Mouse (Mus musculus) hindbrain, embryonic 12.5 days (tissue): ENCODE results near the gene Ccdc85a. TPM values are rescaled to one million over a fixed set of nuclear protein-coding genes. Genes with fewer than 3 reads are reported as not detected.

Experiments
- ATAC-seq: fragments of 200-750 bp; cut with Nextera tagmentation; 2 replicates; pipeline ENCODE4 v1.8.0; 2017; ENCODE audit warnings: moderate TSS enrichment; ENCODE audit not compliant: low FRiP score
- H3K27ac ChIP-seq: fragments of 300-500 bp; sonication (generic); 2 replicates; pipeline ENCODE4 v1.5.1; 2016; ENCODE audit warnings: mild to moderate bottlenecking
- H3K27me3 ChIP-seq: fragments of 300-500 bp; sonication (generic); 2 replicates; pipeline ENCODE4 v1.6.1; 2016; ENCODE audit warnings: mild to moderate bottlenecking
- H3K36me3 ChIP-seq: fragments of 300-500 bp; sonication (generic); 2 replicates; pipeline ENCODE4 v1.6.1; 2016; ENCODE audit warnings: mild to moderate bottlenecking
- H3K4me1 ChIP-seq: fragments of 300-500 bp; sonication (generic); 2 replicates; pipeline ENCODE4 v1.6.1; 2016
- H3K4me2 ChIP-seq: fragments of 300-500 bp; sonication (generic); replicated peaks from 2 replicates; pipeline ENCODE4 v1.6.1; 2016; ENCODE audit warnings: mild to moderate bottlenecking
- H3K4me3 ChIP-seq: fragments of 300-500 bp; sonication (generic); 2 replicates; pipeline ENCODE4 v1.5.1; 2016; ENCODE audit warnings: mild to moderate bottlenecking
- H3K9ac ChIP-seq: fragments of 300-500 bp; sonication (generic); 2 replicates; pipeline ENCODE4 v1.6.1; 2016; ENCODE audit warnings: mild to moderate bottlenecking, moderate library complexity
- H3K9me3 ChIP-seq: fragments of 300-500 bp; sonication (generic); replicated peaks from 2 replicates; pipeline ENCODE4 v1.6.1; 2016; ENCODE audit warnings: mild to moderate bottlenecking
- WGBS: fragments of 180-500 bp; shearing (Covaris S2); methylation state at CpG from one replicate; pipeline ENCODE4 v1.1.7; 2016; 5-methylcytosine and 5-hydroxymethylcytosine counted together
- polyA plus RNA-seq: library from polyadenylated mRNA; unstranded; fragments of >200 nt; fragmentation: Nextera tagmentation; extraction: Ambion mirVana; gene quantifications from 2 replicates; pipeline ENCODE4 v1.2.1, GENCODE M21; 2016

The Ccdc85a gene
- polyA plus RNA-seq: 9.7 and 10.6 TPM in 2 replicates

GRCm38 (mm10) chr11:28583911-28584434 lies at the start of gene Ccdc85a:
Gene Ccdc85a (minus strand): TSS chr11:28584324.
- Histone ChIP-seq H3K36me3 (no peaks in the 10 kb centered on the region), H3K9me3 (no peaks in the 10 kb centered on the region), H3K4me1 (peaks cover 5% of the 10 kb centered on the region; the same call in 1 of the 2 replicates), H3K9ac (peak within 1 kb of the TSS; percentile 71), H3K27ac (peak within 1 kb of the TSS; percentile 70), H3K4me2 (peak within 1 kb of the TSS; percentile 97), H3K27me3 (peaks cover 17% of the 10 kb centered on the region), H3K4me3 (peak within 1 kb of the TSS; percentile 65)
- peak; percentile 98 for ATAC-seq
- under 1% methylated on average over 25 of the region's 25 CpGs for WGBS

- no peak for ATAC-seq
- H3K9ac ChIP-seq: no peak overlapping the region
- H3K4me2 ChIP-seq: no peak overlapping the region
- no peaks in the 10 kb centered on the region for H3K27me3 ChIP-seq
- no peaks in the 10 kb centered on the region for H3K9me3 ChIP-seq
- H3K4me1 ChIP-seq: no peaks in the 10 kb centered on the region
- WGBS: 13% methylated on average over 1 of the region's 1 CpGs
- H3K27ac ChIP-seq: no peak overlapping the region
- no peak overlapping the region for H3K4me3 ChIP-seq
- no peaks in the 10 kb centered on the region for H3K36me3 ChIP-seq
Measured at GRCm38 (mm10) chr11:28633571-28634125, 49.5 kb upstream of the Ccdc85a start.

- Histone ChIP-seq H3K27me3 (no peaks in the 10 kb centered on the region), H3K9ac (no peak overlapping the region), H3K9me3 (no peaks in the 10 kb centered on the region), H3K36me3 (no peaks in the 10 kb centered on the region), H3K4me1 (no peaks in the 10 kb centered on the region), H3K4me2 (no peak overlapping the region), H3K4me3 (no peak overlapping the region), H3K27ac (no peak overlapping the region)
- ATAC-seq: no peak
- 88% methylated on average over 1 of the region's 1 CpGs for WGBS
Measured at GRCm38 (mm10) chr11:28633093-28633492, 49.0 kb upstream of the Ccdc85a start.

GRCm38 (mm10) chr11:28630771-28631170 lies 46.6 kb upstream of the Ccdc85a start:
- H3K27me3 ChIP-seq: no peaks in the 10 kb centered on the region
- no peak for ATAC-seq
- H3K4me3 ChIP-seq: no peak overlapping the region
- H3K9me3 ChIP-seq: no peaks in the 10 kb centered on the region
- no peak overlapping the region for H3K27ac ChIP-seq
- H3K4me1 ChIP-seq: no peaks in the 10 kb centered on the region
- no peaks in the 10 kb centered on the region for H3K36me3 ChIP-seq
- WGBS: 85% methylated on average over 2 of the region's 2 CpGs
- no peak overlapping the region for H3K9ac ChIP-seq
- no peak overlapping the region for H3K4me2 ChIP-seq

GRCm38 (mm10) chr11:28610781-28611491 lies 26.8 kb upstream of the Ccdc85a start:
- no peak overlapping the region for H3K9ac ChIP-seq
- H3K4me3 ChIP-seq: no peak overlapping the region
- no peaks in the 10 kb centered on the region for H3K4me1 ChIP-seq
- ATAC-seq: no peak
- H3K27ac ChIP-seq: no peak overlapping the region
- no peak overlapping the region for H3K4me2 ChIP-seq
- H3K36me3 ChIP-seq: no peaks in the 10 kb centered on the region
- H3K9me3 ChIP-seq: no peaks in the 10 kb centered on the region
- H3K27me3 ChIP-seq: no peaks in the 10 kb centered on the region

- H3K9me3 ChIP-seq: no peaks in the 10 kb centered on the region
- peaks cover 17% of the 10 kb centered on the region for H3K27me3 ChIP-seq
- H3K9ac ChIP-seq: peak overlapping the region; percentile 71
- H3K4me2 ChIP-seq: peak overlapping the region; percentile 97
- peak overlapping the region; percentile 65 for H3K4me3 ChIP-seq
- H3K27ac ChIP-seq: peak overlapping the region; percentile 70
- peaks cover 5% of the 10 kb centered on the region; the same call in 1 of the 2 replicates for H3K4me1 ChIP-seq
- H3K36me3 ChIP-seq: no peaks in the 10 kb centered on the region
- under 1% methylated on average over 62 of the region's 63 CpGs for WGBS
- ATAC-seq: peak; percentile 60
Measured at GRCm38 (mm10) chr11:28583138-28583910, 800 bp downstream of the Ccdc85a start.

- Histone ChIP-seq H3K9me3 (no peaks in the 10 kb centered on the region), H3K4me2 (peak overlapping the region; percentile 97), H3K36me3 (no peaks in the 10 kb centered on the region), H3K27ac (no peak overlapping the region), H3K9ac (no peak overlapping the region), H3K27me3 (peaks cover 17% of the 10 kb centered on the region), H3K4me3 (peak overlapping the region; percentile 65), H3K4me1 (peaks cover 5% of the 10 kb centered on the region; the same call in 1 of the 2 replicates)
- no peak for ATAC-seq
- WGBS: 13% methylated on average over 5 of the region's 5 CpGs
Measured at GRCm38 (mm10) chr11:28582218-28582617, 1.9 kb downstream of the Ccdc85a start.

- Histone ChIP-seq H3K4me3 (no peak overlapping the region), H3K27me3 (no peaks in the 10 kb centered on the region), H3K4me1 (no peaks in the 10 kb centered on the region), H3K9ac (no peak overlapping the region), H3K9me3 (no peaks in the 10 kb centered on the region), H3K27ac (no peak overlapping the region), H3K4me2 (no peak overlapping the region), H3K36me3 (0 out of 2 replicates have a peak, but pooled peaks cover 4% of the 10 kb centered on the region)
- no peak for ATAC-seq
- 79% methylated on average over 1 of the region's 1 CpGs for WGBS
Measured at GRCm38 (mm10) chr11:28572423-28572822, 11.7 kb downstream of the Ccdc85a start.

- no peak for ATAC-seq
Measured at GRCm38 (mm10) chr11:28556420-28556819, 27.7 kb downstream of the Ccdc85a start.

GRCm38 (mm10) chr11:28543429-28543828 lies 40.7 kb downstream of the Ccdc85a start:
- ATAC-seq: no peak
- no peaks in the 10 kb centered on the region for H3K36me3 ChIP-seq
- 86% methylated on average over 2 of the region's 2 CpGs for WGBS

More at GRCm38 (mm10) chr11:28556420-28556819, 27.7 kb downstream of the Ccdc85a start:
- H3K4me3 ChIP-seq: no peak overlapping the region
- H3K9ac ChIP-seq: no peak overlapping the region
- H3K4me1 ChIP-seq: no peaks in the 10 kb centered on the region
- no peaks in the 10 kb centered on the region for H3K9me3 ChIP-seq
- H3K4me2 ChIP-seq: no peak overlapping the region
- no peak overlapping the region for H3K27ac ChIP-seq
- no peaks in the 10 kb centered on the region for H3K27me3 ChIP-seq
- H3K36me3 ChIP-seq: no peaks in the 10 kb centered on the region

GRCm38 (mm10) chr11:28541307-28541706 lies 42.8 kb downstream of the Ccdc85a start:
- Histone ChIP-seq H3K36me3 (no peaks in the 10 kb centered on the region), H3K27ac (no peak overlapping the region), H3K4me2 (no peak overlapping the region), H3K9ac (no peak overlapping the region), H3K4me1 (no peaks in the 10 kb centered on the region), H3K4me3 (no peak overlapping the region), H3K27me3 (no peaks in the 10 kb centered on the region), H3K9me3 (no peaks in the 10 kb centered on the region)
- 85% methylated on average over 1 of the region's 1 CpGs for WGBS
- ATAC-seq: no peak

More at GRCm38 (mm10) chr11:28543429-28543828, 40.7 kb downstream of the Ccdc85a start:
- H3K27me3 ChIP-seq: no peaks in the 10 kb centered on the region
- no peak overlapping the region for H3K27ac ChIP-seq
- H3K4me1 ChIP-seq: no peaks in the 10 kb centered on the region
- H3K9ac ChIP-seq: no peak overlapping the region
- H3K4me2 ChIP-seq: no peak overlapping the region
- no peaks in the 10 kb centered on the region for H3K9me3 ChIP-seq
- no peak overlapping the region for H3K4me3 ChIP-seq

- H3K4me1 ChIP-seq: no peaks in the 10 kb centered on the region
- 79% methylated on average over 2 of the region's 2 CpGs for WGBS
Measured at GRCm38 (mm10) chr11:28533286-28533685, 50.8 kb downstream of the Ccdc85a start.

More at GRCm38 (mm10) chr11:28533286-28533685, 50.8 kb downstream of the Ccdc85a start:
- no peak overlapping the region for H3K4me3 ChIP-seq
- no peak overlapping the region for H3K4me2 ChIP-seq
- H3K9me3 ChIP-seq: 0 out of 2 replicates have a peak, but pooled peaks cover 4% of the 10 kb centered on the region
- H3K27me3 ChIP-seq: no peaks in the 10 kb centered on the region
- no peak overlapping the region for H3K9ac ChIP-seq
- H3K36me3 ChIP-seq: no peaks in the 10 kb centered on the region
- no peak for ATAC-seq
- H3K27ac ChIP-seq: no peak overlapping the region
